Mouse (Mus musculus) ES-E14 (cell line): Measurements from ENCODE around the gene Unc5c.

Source experiments
- CHD2 ChIP-seq: IDR thresholded peaks from 2 replicates; pipeline ENCODE4 v1.6.1; 2014; ENCODE audit warnings: mild to moderate bottlenecking, low read depth, low read length, inconsistent platforms
- HCFC1 ChIP-seq: IDR thresholded peaks from 2 replicates; pipeline ENCODE4 v1.6.1; 2012; ENCODE audit warnings: low read length, inconsistent platforms, borderline replicate concordance; ENCODE audit not compliant: insufficient read depth
- MAFK ChIP-seq: IDR thresholded peaks from 2 replicates; pipeline ENCODE4 v1.6.1; 2014; ENCODE audit warnings: mild to moderate bottlenecking, low read depth, low read length, inconsistent platforms; ENCODE audit not compliant: insufficient read depth
- ZC3H11A ChIP-seq: IDR thresholded peaks from 2 replicates; pipeline ENCODE4 v1.6.1; 2012; ENCODE audit warnings: low read depth, mild to moderate bottlenecking, inconsistent platforms, low read length, borderline replicate concordance
- ZNF384 ChIP-seq: IDR thresholded peaks from 2 replicates; pipeline ENCODE4 v1.6.1; 2012; ENCODE audit warnings: low read depth, low read length, inconsistent platforms

DNA sequence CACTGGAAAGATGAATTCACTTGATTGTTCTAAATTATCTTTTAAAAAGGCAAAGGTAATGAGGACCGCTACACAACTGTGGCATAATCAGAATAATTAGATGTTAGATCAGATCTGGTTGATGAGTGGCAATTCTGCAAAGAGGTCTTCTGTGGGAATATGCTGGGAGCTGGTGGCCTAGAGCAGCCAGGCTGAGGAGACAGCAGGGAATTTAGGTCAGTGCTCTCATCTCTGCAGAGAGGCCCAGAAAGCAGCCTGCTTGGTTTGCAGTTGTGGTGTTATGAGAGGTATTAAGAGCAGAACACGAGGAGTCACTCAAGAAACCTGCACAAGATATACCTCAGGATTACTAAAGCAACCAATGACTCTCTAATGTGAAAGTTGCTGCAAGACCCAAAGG lies 133.9 kb downstream of the Unc5c start:
- TF ChIP-seq MAFK (no peak), ZNF384 (no peak), CHD2 (no peak), HCFC1 (no peak), ZC3H11A (no peak)
